8 mouse cellular contexts compared by ENCODE assay signal in genomic region chr4:125160320-125160950, GRCm38 (mm10). TPM values are rescaled to one million over a fixed set of nuclear protein-coding genes. Genes with fewer than 3 reads are reported as not detected.
A peak's percentile ranks its signal among the peaks of the same experiment; 100 is the strongest.
DNase-seq lines count a peak whose midpoint lies in the region; ATAC-seq and TF ChIP-seq lines count a peak whose summit lies in the region.

No protein-coding gene starts in this region.

- peak; percentile 85 for TF ChIP-seq CTCF in Patski (IDR thresholded peaks at IDR 0.05)

- CTCF ChIA-PET in Patski (lab: Charles Lee) = interaction anchor here (1.1 to 1.5 kb wide), 5 partner anchors 10 to 802 kb away, joined by 3 to 5 read pairs (median 3); no protein-coding TSS in a partner anchor

- in situ Hi-C loops in Patski (cut with MboI; ENCODE audit: low pct_unique_long_range_greater_than_20kb) = loop anchor here (25.0 kb wide), 1 partner anchor 777 kb away; no protein-coding TSS in a partner anchor

- H3K4me3 ChIP-seq in hindbrain, embryonic 15.5 days = no peak overlapping the region

- H3K36me3 ChIP-seq in hindbrain, embryonic 15.5 days = no peaks in the 10 kb centered on the region

- ATAC-seq in Patski = peak; percentile 69
- ATAC-seq in hindbrain, embryonic 15.5 days (ENCODE audit: low FRiP score, low read depth) = peak; percentile 56

- peak overlapping the region; percentile 39 for H3K4me2 ChIP-seq in hindbrain, embryonic 15.5 days

- H3K9ac ChIP-seq in hindbrain, embryonic 15.5 days = no peak overlapping the region

- WGBS in hindbrain, embryonic 15.5 days = 7% methylated on average over 19 of the region's 19 CpGs

- H3K27ac ChIP-seq in hindbrain, embryonic 15.5 days (replicated peaks) = no peak overlapping the region

- peaks cover 21% of the 10 kb centered on the region for H3K4me1 ChIP-seq in hindbrain, embryonic 15.5 days (replicated peaks)

- H3K9me3 ChIP-seq in hindbrain, embryonic 15.5 days = no peaks in the 10 kb centered on the region

- H3K27me3 ChIP-seq in Patski = peaks cover 10% of the 10 kb centered on the region
- H3K27me3 ChIP-seq in hindbrain, embryonic 15.5 days = peaks cover 9% of the 10 kb centered on the region; the same call in 1 of the 2 replicates

- POLR2A ChIA-PET in Patski (lab: Charles Lee) = no interaction called here

- peak; percentile 3 for DNase-seq in Patski (ENCODE audit: low read depth, low spot score)
- peak; percentile 97 to 99 for DNase-seq in cerebellum, postnatal 10 days
- DNase-seq in frontal cortex, postnatal 25 days (ENCODE audit: low spot score in 2 of 2) = peak; percentile 88 to 94
- DNase-seq in layer of hippocampus, postnatal 25 days (ENCODE audit: extremely low spot score in 1 of 2, low spot score in 1 of 2) = peak; percentile 95 to 98
- DNase-seq in lung, postnatal 4 days = peak; percentile 81 to 88
- DNase-seq in retina, postnatal 1 day = peak; percentile 86
- peak; percentile 76 to 83 for DNase-seq in thymus, postnatal 36 days

RNA-seq across cellular contexts. Expression of gene Zc3h12a, which starts 32.8 kb away (rescaled TPM):
- 5.7 TPM for polyA plus RNA-seq in Patski (2021)
- polyA plus RNA-seq in hindbrain, embryonic 15.5 days (2015; fragmentation: Nextera tagmentation; extraction: Ambion mirVana) = 0.22 and 0.26 TPM in 2 replicates
- total RNA-seq in layer of hippocampus, postnatal 25 days (2021) = under 1 TPM; 0.71 to 0.99 TPM

Comparison
In these comparisons a context has a peak if more than half of its experiments do, and no peak if none do; other contexts are left out.
1. DNase-seq: peak in every context shown above with its lines; median percentile 98 in cerebellum, postnatal 10 days; 96 in layer of hippocampus, postnatal 25 days; 91 in frontal cortex, postnatal 25 days; 86 in retina, postnatal 1 day; 84 in lung, postnatal 4 days; 80 in thymus, postnatal 36 days; 3 in Patski.